Mouse (Mus musculus): ENCODE measurements at regions not wholly inside any gene's neighbourhood (a gene's known extent, or its start where the extent isn't known, plus 50 kb on each side); places are given as distances from the start of the nearest gene placed in this dataset.

GRCm38 (mm10) chr1:77190141-77190540 lies 324.7 kb downstream of the Epha4 start:
- Histone ChIP-seq H3K4me1 (ENCODE audit: insufficient read depth, low read length) (no peaks in the 10 kb centered on the region), H3K27me3 (ENCODE audit: insufficient read depth, low read length) (no peaks in the 10 kb centered on the region), H3K4me2 (ENCODE audit: low read depth, low read length) (no peak overlapping the region), H3K9ac (replicated peaks; ENCODE audit: low read length) (no peak overlapping the region), H3K36me3 (ENCODE audit: insufficient read depth, low read length) (no peaks in the 10 kb centered on the region), H3K27ac (no peak overlapping the region), H3K9me3 (ENCODE audit: low read length) (no peaks in the 10 kb centered on the region), H3K4me3 (ENCODE audit: low read length) (no peak overlapping the region)
- 75% methylated on average over 3 of the region's 3 CpGs for WGBS
- ATAC-seq (no peak), DNase-seq (ENCODE audit: low spot score) (no peak)
- no peak for TF ChIP-seq CTCF (IDR thresholded peaks at IDR 0.05; ENCODE audit: low read depth)

- no peak overlapping the region for H3K4me2 ChIP-seq (ENCODE audit: low read depth, low read length)
- H3K27ac ChIP-seq, result no peak overlapping the region
- no peaks in the 10 kb centered on the region for H3K4me1 ChIP-seq (ENCODE audit: insufficient read depth, low read length)
- no peak overlapping the region for H3K4me3 ChIP-seq (ENCODE audit: low read length)
- DNase-seq (ENCODE audit: low spot score) (no peak), ATAC-seq (no peak)
- no peak for TF ChIP-seq CTCF (IDR thresholded peaks at IDR 0.05; ENCODE audit: low read depth)
- H3K9me3 ChIP-seq (ENCODE audit: low read length), result no peaks in the 10 kb centered on the region
- no peaks in the 10 kb centered on the region for H3K27me3 ChIP-seq (ENCODE audit: insufficient read depth, low read length)
- no peak overlapping the region for H3K9ac ChIP-seq (replicated peaks; ENCODE audit: low read length)
- no peaks in the 10 kb centered on the region for H3K36me3 ChIP-seq (ENCODE audit: insufficient read depth, low read length)
- WGBS, result 82% methylated on average over 3 of the region's 3 CpGs
Measured at GRCm38 (mm10) chr1:77201321-77201917, 313.5 kb downstream of the Epha4 start.

- Histone ChIP-seq H3K27ac (no peak overlapping the region), H3K9ac (replicated peaks; ENCODE audit: low read length) (no peak overlapping the region), H3K9me3 (ENCODE audit: low read length) (no peaks in the 10 kb centered on the region), H3K36me3 (ENCODE audit: insufficient read depth, low read length) (no peaks in the 10 kb centered on the region), H3K4me3 (ENCODE audit: low read length) (no peak overlapping the region), H3K27me3 (ENCODE audit: insufficient read depth, low read length) (no peaks in the 10 kb centered on the region), H3K4me1 (ENCODE audit: insufficient read depth, low read length) (no peaks in the 10 kb centered on the region), H3K4me2 (ENCODE audit: low read depth, low read length) (no peak overlapping the region)
- TF ChIP-seq CTCF (IDR thresholded peaks at IDR 0.05; ENCODE audit: low read depth), result no peak
- DNase-seq (ENCODE audit: low spot score) (no peak), ATAC-seq (no peak)
- 79% methylated on average over 4 of the region's 4 CpGs for WGBS
Measured at GRCm38 (mm10) chr1:77202948-77203347, 311.9 kb downstream of the Epha4 start.

DNA sequence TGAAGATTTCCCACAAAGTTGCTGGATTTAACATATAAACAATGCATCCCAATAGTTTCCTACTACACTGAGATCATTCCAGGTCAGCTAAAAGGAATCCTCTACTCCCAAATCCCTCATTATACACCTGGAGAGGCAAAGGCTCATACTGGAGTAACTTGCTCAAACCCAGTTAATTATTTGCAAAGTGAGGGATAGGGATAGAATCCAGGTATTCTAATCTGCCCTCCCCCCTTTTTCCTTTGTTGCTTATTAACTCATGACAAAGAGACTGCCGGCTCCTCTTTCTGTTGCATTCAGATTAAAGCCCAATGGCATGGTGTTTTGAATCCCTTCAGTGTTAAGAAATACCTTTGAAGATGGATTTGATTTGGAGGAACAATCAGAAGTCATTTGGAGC lies 308.4 kb downstream of the Epha4 start:
- Histone ChIP-seq H3K9me3 (ENCODE audit: low read length) (no peaks in the 10 kb centered on the region), H3K27me3 (ENCODE audit: insufficient read depth, low read length) (no peaks in the 10 kb centered on the region), H3K9ac (replicated peaks; ENCODE audit: low read length) (no peak overlapping the region), H3K4me3 (ENCODE audit: low read length) (no peak overlapping the region), H3K36me3 (ENCODE audit: insufficient read depth, low read length) (no peaks in the 10 kb centered on the region), H3K4me2 (ENCODE audit: low read depth, low read length) (no peak overlapping the region), H3K4me1 (ENCODE audit: insufficient read depth, low read length) (no peaks in the 10 kb centered on the region), H3K27ac (no peak overlapping the region)
- TF ChIP-seq CTCF (IDR thresholded peaks at IDR 0.05; ENCODE audit: low read depth), result no peak
- WGBS, result 61% methylated on average over 1 of the region's 1 CpGs
- ATAC-seq, result no peak
- DNase-seq (ENCODE audit: low spot score), result no peak

- Histone ChIP-seq H3K4me3 (ENCODE audit: low read length) (no peak overlapping the region), H3K9me3 (ENCODE audit: low read length) (no peaks in the 10 kb centered on the region), H3K4me1 (ENCODE audit: insufficient read depth, low read length) (no peaks in the 10 kb centered on the region), H3K4me2 (ENCODE audit: low read depth, low read length) (no peak overlapping the region), H3K36me3 (ENCODE audit: insufficient read depth, low read length) (no peaks in the 10 kb centered on the region), H3K9ac (replicated peaks; ENCODE audit: low read length) (no peak overlapping the region), H3K27ac (no peak overlapping the region), H3K27me3 (ENCODE audit: insufficient read depth, low read length) (no peaks in the 10 kb centered on the region)
- DNase-seq (ENCODE audit: low spot score), result no peak
- 92% methylated on average over 3 of the region's 3 CpGs for WGBS
- no peak for ATAC-seq
- no peak for TF ChIP-seq CTCF (IDR thresholded peaks at IDR 0.05; ENCODE audit: low read depth)
Measured at GRCm38 (mm10) chr1:77209395-77209794, 305.5 kb downstream of the Epha4 start.

DNA sequence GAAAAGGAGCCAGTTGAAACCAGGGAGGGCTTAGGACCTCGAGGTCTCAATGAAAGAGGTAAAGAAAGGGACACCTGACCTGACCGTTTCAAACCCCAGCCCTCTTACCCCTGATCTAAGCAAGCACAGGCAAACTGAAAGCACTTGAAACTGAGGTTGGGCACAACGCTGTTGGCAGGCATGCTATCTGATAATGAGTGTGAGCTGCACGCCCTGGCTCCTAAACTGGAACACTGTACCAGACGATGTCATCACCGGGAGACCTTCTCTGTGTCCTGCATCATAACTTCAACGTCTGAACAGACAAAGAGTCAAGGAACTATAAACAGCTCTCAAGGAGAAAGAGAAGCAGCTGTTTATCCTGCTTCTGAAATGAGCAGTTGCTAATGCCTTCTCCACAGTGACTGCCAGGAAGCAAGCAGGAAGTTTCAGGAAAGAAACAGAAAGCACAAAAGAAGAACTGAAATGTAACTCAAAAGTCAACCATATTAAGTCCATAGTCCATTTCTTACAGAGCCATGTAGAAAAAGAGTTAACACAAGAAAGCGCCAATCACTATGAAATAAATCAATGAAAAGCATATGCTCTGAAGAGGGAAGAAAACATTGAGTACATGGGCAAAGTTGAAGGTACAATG lies 301.3 kb downstream of the Epha4 start:
- Histone ChIP-seq H3K4me2 (ENCODE audit: low read depth, low read length) (no peak overlapping the region), H3K36me3 (ENCODE audit: insufficient read depth, low read length) (no peaks in the 10 kb centered on the region), H3K27me3 (ENCODE audit: insufficient read depth, low read length) (no peaks in the 10 kb centered on the region), H3K4me3 (ENCODE audit: low read length) (no peak overlapping the region), H3K9ac (replicated peaks; ENCODE audit: low read length) (no peak overlapping the region), H3K9me3 (ENCODE audit: low read length) (no peaks in the 10 kb centered on the region), H3K27ac (no peak overlapping the region), H3K4me1 (ENCODE audit: insufficient read depth, low read length) (no peaks in the 10 kb centered on the region)
- WGBS, result 48% methylated on average over 8 of the region's 8 CpGs
- TF ChIP-seq CTCF (IDR thresholded peaks at IDR 0.05; ENCODE audit: low read depth), result no peak
- no peak for ATAC-seq
- DNase-seq (ENCODE audit: low spot score), result no peak
